Mouse (Mus musculus) heart, adult 8-10 months (tissue): ENCODE measurements at regions not wholly inside any gene's neighbourhood (a gene's known extent, or its start where the extent isn't known, plus 50 kb on each side); places are given as distances from the start of the nearest gene placed in this dataset. TPM values are rescaled to one million over a fixed set of nuclear protein-coding genes. Genes with fewer than 3 reads are reported as not detected.
A peak's percentile ranks its signal among the peaks of the same experiment; 100 is the strongest.

Source experiments
- DNase-seq: peaks from one replicate; pipeline ENCODE4 v3.0.0; 2022; ENCODE audit warnings: low spot score
- microRNA-seq: library from miRNA; unstranded; fragments of <30 nt; microRNA quantifications from one replicate; pipeline ENCODE4 v1.2.0, GENCODE M21; 2022

DNA sequence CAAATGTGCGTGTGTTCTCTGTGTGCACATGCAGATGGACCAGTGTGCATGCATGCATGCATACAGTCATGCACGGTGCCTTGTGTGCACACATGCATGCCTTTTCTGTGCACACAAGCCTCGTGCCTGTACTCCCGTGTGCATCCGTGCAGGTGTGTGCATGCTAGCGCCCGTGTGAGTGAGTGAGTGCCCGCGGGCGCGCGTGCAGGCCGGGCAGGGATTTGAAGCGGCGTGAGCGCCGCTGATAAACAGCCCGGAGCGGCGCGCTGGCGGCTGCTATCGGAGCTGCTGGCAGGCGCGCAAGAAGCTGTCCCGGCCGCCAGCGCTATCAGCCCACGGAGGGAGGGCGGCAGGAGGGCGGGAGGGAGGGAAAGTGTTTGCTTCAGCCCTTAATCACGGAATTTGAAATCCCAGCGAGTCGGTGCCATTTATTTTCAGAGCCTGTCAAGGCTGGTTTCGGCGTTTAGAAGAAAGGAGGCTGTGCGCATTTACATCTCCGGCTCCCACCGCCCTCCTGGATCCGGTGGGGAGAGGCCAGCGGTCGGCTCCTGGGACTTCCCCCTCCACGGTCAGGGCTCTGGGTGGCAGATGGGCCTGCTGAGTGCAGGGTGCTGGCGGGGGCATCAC, 82.1 kb downstream of the Cstad start:
- no peak for DNase-seq

DNA sequence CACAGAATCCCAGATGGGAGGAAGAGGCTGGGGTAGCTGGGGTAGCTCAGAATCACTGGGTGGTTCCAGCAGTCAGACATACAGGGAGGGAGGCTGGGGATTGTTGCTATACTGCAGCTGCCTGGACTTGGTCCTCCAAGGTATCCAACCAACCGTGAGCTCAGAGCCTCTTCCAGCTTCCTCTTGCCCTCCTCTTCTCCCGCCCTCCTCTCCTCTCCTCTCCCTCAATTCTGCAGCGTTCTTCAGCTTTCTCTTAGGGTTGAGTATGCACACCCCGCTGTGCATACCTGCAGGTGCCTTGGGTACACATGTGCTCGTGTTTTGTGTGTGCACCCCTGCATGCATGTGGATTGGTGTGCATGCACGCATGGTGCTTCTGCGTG, 81.6 kb downstream of the Cstad start:
- DNase-seq, result no peak

DNA sequence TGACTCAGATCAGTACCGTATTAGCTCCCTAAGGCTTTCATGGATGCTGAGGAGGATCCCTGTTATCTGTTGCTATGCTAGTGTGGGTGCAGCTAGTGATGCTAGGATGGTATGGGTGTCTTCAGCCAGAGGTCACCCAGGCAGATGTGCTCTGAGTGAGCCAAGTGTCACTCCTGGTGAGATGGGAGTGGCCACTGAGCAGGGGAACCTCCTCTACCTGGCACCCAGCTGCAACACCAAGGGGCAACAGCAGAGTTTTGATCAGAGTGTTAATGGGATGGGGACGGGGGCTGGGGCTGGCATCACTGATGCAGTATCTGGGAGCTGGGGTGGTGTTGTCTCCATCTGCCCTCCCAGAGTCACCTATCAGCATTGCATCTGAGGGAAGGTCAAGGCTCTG, 81.0 kb downstream of the Cstad start:
- DNase-seq, result no peak

DNA sequence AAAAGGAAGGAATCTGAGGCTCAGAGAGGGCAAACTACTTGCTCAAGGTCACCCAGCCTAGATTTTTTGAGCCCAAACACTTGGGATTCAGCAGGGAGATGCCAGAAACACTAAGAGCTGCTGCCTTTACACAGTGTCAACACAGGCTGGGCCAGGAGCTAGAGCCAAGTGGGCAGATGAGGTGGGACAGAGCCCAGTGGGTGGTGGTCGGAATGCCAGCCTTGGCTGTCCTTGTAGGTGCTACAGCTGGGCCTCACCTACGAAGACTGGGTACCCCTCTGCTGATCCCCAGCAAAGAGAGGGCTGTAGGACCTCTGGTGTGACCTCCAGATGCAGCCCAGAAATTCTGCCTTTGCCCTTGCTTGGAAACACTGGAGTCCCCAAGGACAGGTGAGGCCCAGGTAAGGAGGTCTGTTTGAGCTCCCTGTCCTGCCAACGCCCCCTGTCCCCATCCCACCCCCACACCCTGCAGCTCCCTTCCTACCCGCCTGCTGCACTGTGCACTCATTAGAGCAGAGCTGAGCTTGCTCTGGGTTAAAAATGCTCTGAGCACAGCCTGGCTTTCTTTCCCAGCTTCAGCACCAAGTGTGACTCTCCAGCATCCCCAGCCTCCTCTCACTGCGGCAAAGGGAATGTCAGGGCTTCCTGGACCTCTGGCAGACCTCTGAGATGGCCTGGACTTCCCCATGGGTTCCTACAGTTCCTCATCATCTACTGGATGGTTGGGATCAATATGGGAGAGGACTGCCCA, 76.2 kb downstream of the Cstad start:
- DNase-seq, result no peak

DNA sequence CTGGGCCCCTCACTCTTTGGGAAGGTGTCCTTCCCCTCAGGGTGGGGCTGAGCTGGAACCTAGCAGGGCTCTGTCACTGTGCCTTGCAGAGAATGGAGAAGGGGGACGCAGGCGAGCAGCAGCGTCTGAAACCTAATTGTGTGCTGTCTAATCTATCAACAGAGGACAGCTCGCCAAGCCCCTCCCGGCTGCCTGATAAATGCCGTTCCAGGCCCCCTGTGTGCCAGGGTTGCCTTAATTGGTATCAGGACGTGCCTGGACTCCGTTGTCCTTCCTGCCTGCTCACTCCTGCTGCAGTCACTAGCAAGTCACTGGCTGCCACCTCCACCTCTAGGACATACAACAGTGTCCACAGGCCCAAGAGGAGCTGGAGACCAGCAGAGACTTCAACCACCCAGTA, 72.6 kb downstream of the Cstad start:
- peak; percentile 58 for DNase-seq

DNA sequence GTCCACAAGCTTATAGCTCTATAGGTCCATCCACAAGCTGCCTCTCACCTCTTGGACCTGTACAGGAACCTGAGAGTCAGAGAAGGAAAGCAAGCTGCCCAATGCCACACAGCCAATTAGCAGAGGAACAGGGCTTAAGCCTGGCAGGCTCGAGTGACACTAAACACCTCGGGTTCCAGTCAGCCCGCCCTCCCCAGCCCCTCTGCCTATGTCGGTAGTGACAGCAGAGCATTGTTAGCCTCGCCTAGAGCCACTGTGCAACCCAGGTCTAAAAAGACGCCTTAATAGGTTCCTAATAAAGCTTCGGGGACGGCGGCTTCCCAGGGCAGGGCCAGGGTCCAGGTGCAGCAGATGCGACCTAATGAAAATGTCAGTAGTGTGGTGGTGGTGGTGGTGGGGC, 66.3 kb downstream of the Cstad start:
- DNase-seq, result no peak

DNA sequence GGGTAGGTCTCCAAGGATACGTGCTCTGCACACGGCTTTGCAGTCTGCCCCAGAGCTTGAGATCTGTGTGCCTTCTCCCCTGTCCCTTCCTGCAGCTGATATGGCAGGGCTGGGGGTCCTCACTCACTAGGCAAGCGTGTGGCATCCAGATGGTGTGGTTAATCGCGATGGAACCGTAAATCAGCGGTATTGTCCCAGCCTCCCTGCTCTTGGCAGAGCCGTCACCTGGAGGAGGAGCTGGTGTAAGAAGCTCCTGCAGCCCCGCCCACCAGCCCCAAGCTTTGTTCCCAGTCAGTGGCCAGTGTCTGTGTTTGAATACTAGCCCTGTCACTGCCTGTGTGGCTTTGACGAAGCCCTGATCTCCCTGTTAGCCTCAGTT, 65.8 kb downstream of the Cstad start:
- DNase-seq, result no peak

DNA sequence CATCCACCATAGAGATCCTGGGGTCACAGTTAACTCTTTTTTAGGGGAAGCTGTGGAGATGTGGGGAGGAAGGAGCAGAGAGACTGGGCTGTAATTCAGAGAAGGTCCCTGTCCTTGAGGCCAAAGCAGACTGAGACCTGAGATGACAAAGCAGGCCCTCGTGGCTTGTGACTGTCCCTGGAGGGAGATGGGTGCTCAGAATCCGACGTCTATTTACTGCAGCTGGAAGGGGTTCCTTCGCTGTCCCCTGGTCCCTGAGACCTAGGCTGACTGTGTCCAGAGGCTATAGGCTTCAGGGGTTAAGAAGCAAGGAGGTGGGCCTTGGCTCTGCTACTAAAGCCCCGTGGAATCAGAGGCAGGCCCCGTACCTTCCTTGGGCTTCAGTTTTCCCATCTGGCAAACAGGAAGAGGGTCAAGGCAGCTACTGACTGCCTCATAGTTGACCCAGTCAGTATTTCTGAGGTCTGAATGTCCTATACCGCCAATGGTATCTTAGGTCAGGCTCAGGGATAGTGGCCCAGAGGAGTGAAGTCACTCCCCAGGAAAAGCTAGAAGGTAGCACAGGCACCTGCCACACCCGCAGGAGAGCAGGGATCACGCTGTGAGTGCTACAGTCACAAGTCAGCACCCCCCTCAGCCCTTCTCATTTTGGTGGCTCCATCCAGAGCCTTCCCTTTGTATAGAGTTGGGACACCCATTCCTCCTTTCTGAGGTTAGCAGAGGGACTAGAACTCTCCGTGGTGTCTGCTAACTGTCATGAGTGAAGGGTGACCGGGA, 65.2 kb downstream of the Cstad start:
- DNase-seq, result no peak

DNA sequence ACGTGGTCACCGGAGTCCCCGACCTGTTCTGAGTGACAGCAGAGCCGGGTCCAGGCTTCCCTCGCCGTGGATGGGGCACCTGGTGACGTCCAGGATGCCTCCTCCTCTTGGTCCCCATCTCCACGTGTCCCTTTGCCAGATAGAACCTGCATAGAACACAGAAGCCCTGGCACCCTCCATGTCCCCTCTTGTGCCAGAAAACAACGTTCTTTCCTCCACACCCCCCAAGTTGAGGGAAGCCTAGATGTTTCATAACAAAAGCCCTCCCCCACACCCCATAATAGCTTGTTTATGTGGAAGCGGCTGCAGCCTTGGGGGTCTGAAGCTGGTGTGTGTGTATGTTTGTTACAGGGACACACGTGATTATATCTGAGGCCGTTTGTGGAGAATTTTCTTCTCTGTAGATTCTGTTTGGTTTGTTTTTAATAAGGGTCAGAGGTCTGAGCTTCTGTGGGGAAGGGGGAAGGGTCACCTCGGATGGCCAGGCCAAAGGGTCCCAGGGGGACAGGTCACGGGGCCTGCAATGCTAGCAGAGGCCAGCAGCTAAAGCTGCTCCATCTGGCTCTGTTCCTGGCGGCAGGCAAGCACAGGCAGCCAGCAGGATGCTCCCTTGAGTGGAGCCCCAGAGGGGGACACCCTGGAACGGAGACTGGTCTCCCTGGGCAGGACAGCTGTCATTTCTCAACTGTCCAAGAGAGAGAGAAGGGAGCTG, 64.2 kb downstream of the Cstad start:
- DNase-seq, result peak; percentile 86

Small RNA genes lying in the stretch of these regions (microRNA-seq; reads per million reads assigned to microRNA genes)
- gene Mir3089, result not detected
